Mouse (Mus musculus): ENCODE measurements at regions not wholly inside any gene's neighbourhood (a gene's known extent, or its start where the extent isn't known, plus 50 kb on each side); places are given as distances from the start of the nearest gene placed in this dataset.
"Not testable (repeated sequence)": the region's sequence is repeated elsewhere in the genome, so short reads cannot be mapped to it uniquely, and the experiment has no call there.

DNA sequence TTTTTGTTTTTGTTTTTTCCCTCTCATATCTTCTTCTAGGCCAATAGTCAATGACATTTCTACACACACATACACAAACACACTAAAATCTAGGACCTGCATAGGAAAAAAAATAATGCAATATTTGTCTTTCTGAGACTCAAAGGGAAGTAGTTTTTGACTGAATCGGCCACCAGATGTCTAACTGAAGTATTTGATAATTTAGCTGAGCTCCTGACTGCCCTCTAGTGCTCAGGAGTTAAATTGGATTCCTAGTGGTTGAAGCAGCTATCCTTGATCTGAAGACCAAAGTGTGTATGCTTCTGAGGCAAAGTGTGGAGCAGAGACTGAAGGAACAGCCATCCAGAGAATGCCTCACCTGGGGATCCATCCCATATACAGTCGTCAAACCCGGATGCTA is 672.2 kb downstream of the Dad1 start:
- not testable (repeated sequence) for H3K9ac ChIP-seq (replicated peaks); ATAC-seq (ENCODE audit: insufficient number of reproducible peaks, insufficient read depth, low FRiP score, low TSS enrichment, low read depth)

DNA sequence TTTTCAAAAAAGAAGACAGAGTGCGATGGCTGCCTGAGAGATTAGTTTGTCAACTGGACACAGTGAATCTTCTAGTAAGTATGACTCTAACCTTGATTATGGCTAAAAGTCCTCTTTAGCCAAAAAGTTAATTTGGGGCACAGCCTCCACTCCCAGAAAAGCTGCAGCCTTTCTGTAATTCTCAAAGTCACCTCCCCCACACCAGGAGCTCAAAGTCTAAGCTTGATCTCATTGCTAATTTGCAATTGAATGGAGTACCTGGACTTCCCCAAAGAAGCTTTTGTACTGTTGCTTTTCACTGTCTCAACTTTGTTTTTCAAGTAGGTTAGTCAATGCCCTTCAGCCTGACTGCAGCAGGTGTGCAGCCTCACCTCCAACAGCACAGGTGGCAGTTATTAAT is 677.0 kb downstream of the Dad1 start:
- not testable (repeated sequence) for H3K36me3 ChIP-seq; H3K4me2 ChIP-seq; H3K4me1 ChIP-seq (replicated peaks); ATAC-seq (ENCODE audit: insufficient number of reproducible peaks, insufficient read depth, low FRiP score, low TSS enrichment, low read depth); H3K27me3 ChIP-seq; H3K4me3 ChIP-seq (replicated peaks); H3K9ac ChIP-seq (replicated peaks); H3K27ac ChIP-seq
- H3K9me3 ChIP-seq = peaks cover 19% of the 10 kb centered on the region
- WGBS = 92% methylated on average over 1 of the region's 1 CpGs

More for the DNA sequence above, 672.2 kb downstream of the Dad1 start:
- not testable (repeated sequence) for H3K9me3 ChIP-seq; H3K36me3 ChIP-seq; H3K27me3 ChIP-seq; H3K4me2 ChIP-seq; H3K27ac ChIP-seq; H3K4me1 ChIP-seq (replicated peaks); H3K4me3 ChIP-seq (replicated peaks)
- 62% methylated on average over 3 of the region's 3 CpGs for WGBS

GRCm38 (mm10) chr14:53572701-53573100 is 681.2 kb downstream of the Dad1 start:
- H3K4me3 ChIP-seq (replicated peaks); H3K36me3 ChIP-seq; H3K4me1 ChIP-seq (replicated peaks); H3K27me3 ChIP-seq; H3K9ac ChIP-seq (replicated peaks); H3K27ac ChIP-seq; H3K4me2 ChIP-seq; ATAC-seq (ENCODE audit: insufficient number of reproducible peaks, insufficient read depth, low FRiP score, low TSS enrichment, low read depth): not testable (repeated sequence)
- peaks cover 19% of the 10 kb centered on the region for H3K9me3 ChIP-seq
- 87% methylated on average over 1 of the region's 1 CpGs for WGBS

GRCm38 (mm10) chr14:53562606-53563005 is 691.3 kb downstream of the Dad1 start:
- Histone ChIP-seq H3K9ac (replicated peaks) (no peak overlapping the region), H3K4me1 (replicated peaks) (no peaks in the 10 kb centered on the region), H3K27ac (no peak overlapping the region), H3K4me2 (no peak overlapping the region), H3K9me3 (no peaks in the 10 kb centered on the region), H3K36me3 (no peaks in the 10 kb centered on the region), H3K27me3 (no peaks in the 10 kb centered on the region), H3K4me3 (replicated peaks) (no peak overlapping the region)
- no peak for ATAC-seq (ENCODE audit: insufficient number of reproducible peaks, insufficient read depth, low FRiP score, low TSS enrichment, low read depth)
- 54% methylated on average over 2 of the region's 2 CpGs for WGBS

GRCm38 (mm10) chr14:53560146-53560545 is 693.8 kb downstream of the Dad1 start:
- WGBS = 78% methylated on average over 5 of the region's 5 CpGs
- not testable (repeated sequence) for H3K27me3 ChIP-seq; H3K27ac ChIP-seq; ATAC-seq (ENCODE audit: insufficient number of reproducible peaks, insufficient read depth, low FRiP score, low TSS enrichment, low read depth); H3K4me2 ChIP-seq; H3K4me3 ChIP-seq (replicated peaks); H3K36me3 ChIP-seq; H3K9ac ChIP-seq (replicated peaks); H3K4me1 ChIP-seq (replicated peaks); H3K9me3 ChIP-seq

DNA sequence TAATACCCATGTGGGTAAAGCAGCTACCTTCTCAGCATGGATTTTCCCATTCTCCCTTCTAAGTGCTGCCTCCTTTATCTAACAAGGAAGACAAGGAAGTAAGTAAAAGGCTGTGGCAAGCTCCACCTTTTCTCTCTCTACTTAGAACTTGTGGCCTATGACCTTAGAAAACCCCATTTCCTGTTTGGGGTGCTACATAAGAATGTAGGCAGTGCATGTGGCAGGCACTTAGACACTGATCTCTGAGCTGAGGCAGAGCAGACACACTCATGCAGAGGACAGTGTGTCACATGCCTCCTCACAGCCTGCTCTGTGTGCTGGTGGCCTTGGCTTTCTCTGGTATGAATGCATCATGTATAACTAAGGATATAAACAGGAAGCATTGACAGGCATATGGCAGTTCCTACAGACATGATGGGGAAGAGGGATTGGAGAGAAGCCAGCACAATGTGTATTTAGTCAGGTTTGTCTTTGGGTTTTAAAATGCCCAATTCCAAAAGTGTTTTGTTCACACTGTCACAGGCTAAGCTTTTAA is 694.5 kb downstream of the Dad1 start:
- not testable (repeated sequence) for H3K4me2 ChIP-seq; H3K27me3 ChIP-seq; H3K9ac ChIP-seq (replicated peaks); H3K27ac ChIP-seq; H3K4me1 ChIP-seq (replicated peaks); H3K4me3 ChIP-seq (replicated peaks); H3K36me3 ChIP-seq; H3K9me3 ChIP-seq; ATAC-seq (ENCODE audit: insufficient number of reproducible peaks, insufficient read depth, low FRiP score, low TSS enrichment, low read depth)

- Histone ChIP-seq H3K4me3 (replicated peaks) (no peak overlapping the region), H3K27ac (no peak overlapping the region), H3K9ac (replicated peaks) (no peak overlapping the region), H3K9me3 (no peaks in the 10 kb centered on the region), H3K27me3 (no peaks in the 10 kb centered on the region), H3K36me3 (no peaks in the 10 kb centered on the region), H3K4me1 (replicated peaks) (no peaks in the 10 kb centered on the region), H3K4me2 (no peak overlapping the region)
- no peak for ATAC-seq (ENCODE audit: insufficient number of reproducible peaks, insufficient read depth, low FRiP score, low TSS enrichment, low read depth)
Observed at GRCm38 (mm10) chr14:53553771-53554170, 700.1 kb downstream of the Dad1 start.

GRCm38 (mm10) chr14:53547365-53547764 is 706.5 kb downstream of the Dad1 start:
- not testable (repeated sequence) for ATAC-seq (ENCODE audit: insufficient number of reproducible peaks, insufficient read depth, low FRiP score, low TSS enrichment, low read depth); H3K4me2 ChIP-seq; H3K27me3 ChIP-seq; H3K4me3 ChIP-seq (replicated peaks); H3K27ac ChIP-seq; H3K9me3 ChIP-seq; H3K4me1 ChIP-seq (replicated peaks); H3K36me3 ChIP-seq; H3K9ac ChIP-seq (replicated peaks)

DNA sequence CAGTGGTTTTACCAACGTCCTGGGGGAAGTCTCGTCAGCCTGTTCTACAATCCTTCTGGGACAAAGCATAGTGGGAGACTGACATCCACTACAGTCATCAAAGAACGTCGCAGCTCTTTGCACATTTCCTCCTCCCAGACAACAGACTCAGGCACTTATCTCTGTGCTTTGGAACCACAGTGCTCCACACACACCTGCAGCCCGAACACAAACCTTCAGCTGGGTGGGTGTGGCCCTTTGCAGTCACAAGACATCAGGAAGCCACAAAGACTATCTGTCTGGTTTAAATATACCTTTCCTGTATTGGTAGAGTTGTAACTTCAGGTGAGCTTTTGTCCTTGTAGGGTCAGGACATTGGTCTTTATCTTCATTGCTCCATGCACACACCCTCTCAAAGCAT is 708.6 kb downstream of the Dad1 start:
- Histone ChIP-seq H3K4me1 (replicated peaks) (no peaks in the 10 kb centered on the region), H3K4me3 (replicated peaks) (no peak overlapping the region), H3K27ac (no peak overlapping the region), H3K9me3 (no peaks in the 10 kb centered on the region), H3K4me2 (no peak overlapping the region), H3K27me3 (no peaks in the 10 kb centered on the region), H3K9ac (replicated peaks) (no peak overlapping the region), H3K36me3 (no peaks in the 10 kb centered on the region)
- no peak for ATAC-seq (ENCODE audit: insufficient number of reproducible peaks, insufficient read depth, low FRiP score, low TSS enrichment, low read depth)
- 70% methylated on average over 5 of the region's 5 CpGs for WGBS

DNA sequence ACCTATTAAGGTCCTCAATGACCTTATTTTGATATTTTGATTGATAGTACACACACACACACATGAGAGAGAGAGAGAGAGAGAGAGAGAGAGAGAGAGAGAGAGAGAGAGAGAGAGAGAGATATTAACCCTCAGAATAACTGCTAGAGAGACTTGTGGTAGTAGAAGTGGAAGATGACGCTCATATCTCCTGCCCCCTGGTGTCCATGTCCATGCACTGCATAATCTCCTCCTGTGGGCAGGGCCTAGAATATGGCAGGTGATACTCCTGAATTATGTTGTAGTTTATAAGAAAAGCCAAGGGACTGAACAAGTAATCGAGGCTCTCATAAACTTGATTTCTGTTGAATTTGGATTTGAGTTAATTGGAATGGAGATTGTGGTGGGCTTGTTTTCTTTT is 712.3 kb downstream of the Dad1 start:
- not testable (repeated sequence) for H3K27ac ChIP-seq; ATAC-seq (ENCODE audit: insufficient number of reproducible peaks, insufficient read depth, low FRiP score, low TSS enrichment, low read depth); H3K36me3 ChIP-seq

GRCm38 (mm10) chr14:53537895-53538294 is 716.0 kb downstream of the Dad1 start:
- WGBS = 59% methylated on average over 7 of the region's 7 CpGs
- not testable (repeated sequence) for H3K9me3 ChIP-seq; H3K4me2 ChIP-seq; ATAC-seq (ENCODE audit: insufficient number of reproducible peaks, insufficient read depth, low FRiP score, low TSS enrichment, low read depth); H3K27me3 ChIP-seq; H3K4me3 ChIP-seq (replicated peaks); H3K4me1 ChIP-seq (replicated peaks); H3K27ac ChIP-seq; H3K9ac ChIP-seq (replicated peaks); H3K36me3 ChIP-seq

More for the DNA sequence above, 712.3 kb downstream of the Dad1 start:
- H3K9ac ChIP-seq (replicated peaks); H3K27me3 ChIP-seq; H3K4me1 ChIP-seq (replicated peaks); H3K9me3 ChIP-seq; H3K4me3 ChIP-seq (replicated peaks); H3K4me2 ChIP-seq: not testable (repeated sequence)
- WGBS = 59% methylated on average over 2 of the region's 2 CpGs

- H3K4me2 ChIP-seq; H3K9ac ChIP-seq (replicated peaks); H3K27me3 ChIP-seq; ATAC-seq (ENCODE audit: insufficient number of reproducible peaks, insufficient read depth, low FRiP score, low TSS enrichment, low read depth); H3K4me1 ChIP-seq (replicated peaks); H3K9me3 ChIP-seq; H3K4me3 ChIP-seq (replicated peaks); H3K27ac ChIP-seq; H3K36me3 ChIP-seq: not testable (repeated sequence)
- no CpG with 5 or more reads among the region's 3 CpGs for WGBS
Observed at GRCm38 (mm10) chr14:53523430-53523829, 730.5 kb downstream of the Dad1 start.
